Mouse (Mus musculus) adrenal gland, adult 18-20 months (tissue): ENCODE results near the gene Rad23b. TPM values are rescaled to one million over a fixed set of nuclear protein-coding genes. Genes with fewer than 3 reads are reported as not detected.
A peak's percentile ranks its signal among the peaks of the same experiment; 100 is the strongest.
"Not testable (repeated sequence)": the region's sequence is repeated elsewhere in the genome, so short reads cannot be mapped to it uniquely, and the experiment has no call there.

Experiments
- DNase-seq, 2 experiments: peaks; one replicate each; pipeline ENCODE4 v3.0.0; 2021 to 2022; ENCODE audit warnings: low spot score in 2 of 2
- long read RNA-seq, 2 experiments: library from polyadenylated mRNA; stranded (forward); transcript quantifications; one replicate each; pipeline ENCODE4 v2.0.0; 2021
- total RNA-seq, 2 experiments: library from RNA; stranded (reverse); gene quantifications; 1 replicate in 1 of 2; 2 replicates in 1 of 2; pipeline ENCODE4 v1.2.3; 2021

The Rad23b gene
- total RNA-seq, result 100 to 1,000 TPM; 128 to 142 TPM
- long read RNA-seq, experiment 1, transcript Rad23b-201 (10 exons, 3,810 nt), result major isoform, 31 of 42 reads
- long read RNA-seq, experiment 1, partial matches to known transcripts, result 5 of 42 reads
- long read RNA-seq, experiment 1, other reads (novel, unspliced or antisense), result 6 of 42 reads
- long read RNA-seq, experiment 2, transcript Rad23b-201 (10 exons, 3,810 nt), result major isoform, 42 of 59 reads
- long read RNA-seq, experiment 2, partial matches to known transcripts, result 10 of 59 reads
- long read RNA-seq, experiment 2, other reads (novel, unspliced or antisense), result 7 of 59 reads

GRCm38 (mm10) chr4:55349452-55350218, at the start of gene Rad23b:
Gene Rad23b (plus strand): TSS chr4:55350043.
- peak; percentile 100 for DNase-seq

GRCm38 (mm10) chr4:55304121-55304520, 45.7 kb upstream of the Rad23b start:
- no peak for DNase-seq

GRCm38 (mm10) chr4:55306636-55307035, 43.2 kb upstream of the Rad23b start:
- no peak for DNase-seq

GRCm38 (mm10) chr4:55316726-55317125, 33.1 kb upstream of the Rad23b start:
- DNase-seq, result no peak

- DNase-seq, result not testable (repeated sequence)
These were observed 31.5 kb upstream of the Rad23b start for GRCm38 (mm10) chr4:55318350-55318749.

GRCm38 (mm10) chr4:55325786-55326518, 23.9 kb upstream of the Rad23b start:
- no peak for DNase-seq

GRCm38 (mm10) chr4:55327508-55327907, 22.3 kb upstream of the Rad23b start:
- no peak for DNase-seq

- DNase-seq, result no peak
These were observed 21.4 kb upstream of the Rad23b start for GRCm38 (mm10) chr4:55328471-55328870.

- not testable (repeated sequence) for DNase-seq
These were observed 20.9 kb upstream of the Rad23b start for GRCm38 (mm10) chr4:55328928-55329327.

- no peak for DNase-seq
These were observed 20.1 kb upstream of the Rad23b start for GRCm38 (mm10) chr4:55329621-55330346.

- no peak for DNase-seq
These were observed 14.6 kb upstream of the Rad23b start for GRCm38 (mm10) chr4:55335030-55335770.

GRCm38 (mm10) chr4:55338905-55339304, 10.9 kb upstream of the Rad23b start:
- DNase-seq, result no peak

GRCm38 (mm10) chr4:55339388-55339787, 10.5 kb upstream of the Rad23b start:
- no peak for DNase-seq

- no peak for DNase-seq
These were observed 8.0 kb upstream of the Rad23b start for GRCm38 (mm10) chr4:55341797-55342196.

GRCm38 (mm10) chr4:55342602-55343001, 7.2 kb upstream of the Rad23b start:
- no peak for DNase-seq

GRCm38 (mm10) chr4:55343287-55343686, 6.6 kb upstream of the Rad23b start:
- no peak for DNase-seq

GRCm38 (mm10) chr4:55348759-55349451, 938 bp upstream of the Rad23b start:
- DNase-seq, result no peak

GRCm38 (mm10) chr4:55350219-55350931, 532 bp downstream of the Rad23b start:
- peak; percentile 50 to 51 for DNase-seq

- DNase-seq, result no peak
These were observed 1.2 kb downstream of the Rad23b start for GRCm38 (mm10) chr4:55351037-55351436.
